Mouse (Mus musculus) common myeloid progenitor, adult 5-6 weeks (primary cell): Measurements from ENCODE around the gene Lin54. TPM values are rescaled to one million over a fixed set of nuclear protein-coding genes. Genes with fewer than 3 reads are reported as not detected.
A peak's percentile ranks its signal among the peaks of the same experiment; 100 is the strongest.
"Not testable (repeated sequence)": the region's sequence is repeated elsewhere in the genome, so short reads cannot be mapped to it uniquely, and the experiment has no call there.

Experiments
- ATAC-seq: replicated peaks from 2 replicates; pipeline ENCODE4 v1.8.0; 2016; ENCODE audit warnings: low read depth, mild to moderate bottlenecking, moderate TSS enrichment, inconsistent platforms; ENCODE audit not compliant: poor library complexity, severe bottlenecking
- total RNA-seq: library from RNA; stranded (forward); fragments of 200-1000, 187-1606 nt; gene quantifications from 2 replicates; pipeline ENCODE4 v1.2.3, GENCODE M21; 2017

Gene Lin54
- total RNA-seq, 1 experiment from 2014 or later = 31.5 TPM

- no peak for ATAC-seq
These were observed 72.3 kb downstream of the Lin54 start for GRCm38 (mm10) chr5:100428031-100428733.

- ATAC-seq = no peak
These were observed 73.2 kb downstream of the Lin54 start for GRCm38 (mm10) chr5:100427276-100427675.

DNA sequence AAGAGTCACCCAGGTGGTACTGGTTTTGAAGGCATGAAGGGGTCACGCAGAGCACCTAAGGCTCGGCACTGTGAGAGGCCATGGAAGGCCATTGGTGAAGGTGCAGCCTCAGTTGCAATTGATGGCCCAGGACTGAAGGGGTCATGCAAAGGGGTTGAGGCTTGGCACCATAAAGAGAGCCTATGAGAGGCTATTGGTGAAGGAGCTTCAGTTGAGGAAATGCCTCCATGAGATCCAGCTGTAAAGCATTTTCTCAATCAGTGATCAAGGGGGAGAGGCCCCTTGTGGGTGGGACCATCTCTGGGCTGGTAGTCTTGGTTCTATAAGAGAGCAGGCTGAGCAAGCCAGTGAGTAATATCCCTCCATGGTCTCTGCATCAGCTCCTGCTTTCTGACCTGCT lies 74.6 kb downstream of the Lin54 start:
- not testable (repeated sequence) for ATAC-seq

DNA sequence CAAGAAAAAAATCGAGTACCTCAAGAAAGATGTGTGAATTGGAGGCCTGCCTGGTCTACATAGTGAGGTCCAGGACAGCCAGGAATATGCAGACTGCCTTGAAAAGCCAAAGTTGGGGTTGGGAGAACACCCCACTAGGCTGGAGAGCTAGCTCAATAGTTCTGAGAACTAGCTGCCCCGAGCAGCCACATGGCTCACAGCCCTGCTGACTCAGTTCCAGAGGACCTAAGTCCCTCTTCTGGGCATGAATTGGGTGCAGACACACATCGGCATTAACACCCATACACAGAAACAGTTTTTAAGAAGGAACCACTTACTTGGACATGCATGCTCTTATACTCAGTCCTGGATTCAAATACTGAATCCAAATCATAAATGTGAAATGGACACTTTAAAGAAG lies 76.2 kb downstream of the Lin54 start:
- no peak for ATAC-seq

DNA sequence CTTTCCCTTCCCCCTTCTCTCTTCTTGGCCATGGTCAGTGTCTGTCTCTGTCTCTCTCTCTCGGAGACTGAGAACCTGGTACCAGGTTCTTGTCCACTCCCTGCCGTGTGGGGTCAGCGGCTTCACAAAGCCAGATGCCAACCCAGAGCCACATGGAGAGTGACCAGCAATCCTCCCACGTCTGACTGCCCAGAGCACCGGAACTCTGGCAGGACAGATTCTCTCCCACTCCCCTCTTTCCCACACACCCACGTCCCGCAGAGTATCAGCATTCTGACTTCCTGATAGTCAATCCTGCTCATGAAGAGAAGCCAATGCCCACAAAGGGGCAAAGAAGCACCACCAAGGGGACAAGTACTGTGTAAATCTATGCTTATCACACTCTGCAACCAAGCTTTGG lies 76.8 kb downstream of the Lin54 start:
- ATAC-seq = no peak

GRCm38 (mm10) chr5:100418861-100419260 lies 81.6 kb downstream of the Lin54 start:
- no peak for ATAC-seq

DNA sequence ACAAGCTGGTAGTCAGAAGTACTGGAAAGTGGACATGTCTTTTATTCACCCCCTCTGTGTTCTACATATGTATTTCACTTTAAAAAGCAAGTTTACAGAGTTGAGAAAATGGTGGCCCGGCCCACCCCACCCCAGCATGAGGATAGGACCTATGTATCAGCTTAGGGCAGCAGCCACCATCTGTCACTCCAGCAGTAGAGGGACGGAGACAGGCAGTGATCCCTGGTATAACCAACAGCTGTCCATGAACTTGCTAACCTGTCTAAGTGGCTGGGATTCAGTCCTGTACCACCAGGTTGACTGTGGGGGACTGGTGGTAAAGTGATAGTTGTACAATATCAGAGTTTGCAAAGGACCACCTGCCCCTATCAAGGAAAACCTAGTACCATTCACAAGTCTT lies 82.4 kb downstream of the Lin54 start:
- ATAC-seq = no peak

GRCm38 (mm10) chr5:100415761-100416590 lies 84.5 kb downstream of the Lin54 start, which contains the start of gene Sec31a:
Gene Sec31a (minus strand): TSS chr5:100416234.
- ATAC-seq = peak; percentile 97

GRCm38 (mm10) chr5:100414474-100415196 lies 85.8 kb downstream of the Lin54 start:
- no peak for ATAC-seq

DNA sequence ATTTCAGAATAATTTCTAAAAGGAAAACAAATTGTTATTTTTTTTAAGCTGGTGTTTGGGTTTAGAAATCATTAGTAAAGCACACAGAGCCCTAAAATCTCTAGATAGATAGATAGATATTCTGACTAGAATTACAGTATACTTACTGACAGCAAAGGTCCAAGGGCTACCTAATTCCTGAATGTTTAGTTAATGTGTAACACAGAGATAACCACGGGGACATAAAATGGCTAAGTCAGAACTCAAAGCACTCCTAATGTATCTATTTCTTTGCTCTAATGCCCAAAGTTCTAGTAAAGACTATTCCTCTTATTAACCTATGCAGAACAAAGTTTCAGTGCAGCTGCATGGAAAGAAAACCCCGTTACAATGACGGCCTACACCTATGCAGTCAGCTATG lies 87.6 kb downstream of the Lin54 start:
- no peak for ATAC-seq

DNA sequence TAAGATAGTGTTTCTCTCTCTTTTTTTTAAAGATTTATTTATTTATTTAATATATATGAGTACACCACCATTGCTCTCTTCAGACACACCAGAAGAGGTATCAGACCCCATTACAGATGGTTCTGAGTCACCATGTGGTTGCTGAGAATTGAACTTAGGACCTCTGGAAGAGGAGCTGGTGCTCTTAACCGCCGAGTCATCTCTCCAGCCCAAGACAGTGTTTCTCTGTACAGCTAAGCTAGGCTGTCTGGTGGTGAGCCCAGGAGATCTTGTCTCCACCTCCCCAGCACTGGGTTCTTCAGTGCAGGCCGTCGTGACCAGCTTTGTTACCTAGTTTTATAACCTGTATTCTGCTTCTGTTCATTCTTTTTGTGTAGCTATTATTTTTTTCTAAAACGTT lies 90.2 kb downstream of the Lin54 start:
- ATAC-seq = no peak

- ATAC-seq = no peak
These were observed 92.0 kb downstream of the Lin54 start for GRCm38 (mm10) chr5:100408485-100408884.

- ATAC-seq = no peak
These were observed 103.7 kb downstream of the Lin54 start for GRCm38 (mm10) chr5:100396753-100397152.

- no peak for ATAC-seq
These were observed 106.8 kb downstream of the Lin54 start for GRCm38 (mm10) chr5:100393681-100394080.

GRCm38 (mm10) chr5:100392436-100392955 lies 107.9 kb downstream of the Lin54 start:
- no peak for ATAC-seq

Other genes with a start within 250 kb of the Lin54 start
- gene Sec31a, start 84.4 kb downstream of the Lin54 start, total RNA-seq = 116 and 137 TPM in 2 replicates
- gene Cops4, start 17.7 kb upstream of the Lin54 start, total RNA-seq = 124 and 138 TPM in 2 replicates
- gene Plac8, start 71.6 kb upstream of the Lin54 start, total RNA-seq = 1,717 and 2,144 TPM in 2 replicates
- gene Coq2, start 174.5 kb upstream of the Lin54 start, total RNA-seq = 33.9 and 37.5 TPM in 2 replicates
- gene Hpse, start 219.1 kb upstream of the Lin54 start, total RNA-seq = 11.8 and 16.7 TPM in 2 replicates